9 mouse cellular contexts compared by ENCODE assay signal in the genomic region with DNA sequence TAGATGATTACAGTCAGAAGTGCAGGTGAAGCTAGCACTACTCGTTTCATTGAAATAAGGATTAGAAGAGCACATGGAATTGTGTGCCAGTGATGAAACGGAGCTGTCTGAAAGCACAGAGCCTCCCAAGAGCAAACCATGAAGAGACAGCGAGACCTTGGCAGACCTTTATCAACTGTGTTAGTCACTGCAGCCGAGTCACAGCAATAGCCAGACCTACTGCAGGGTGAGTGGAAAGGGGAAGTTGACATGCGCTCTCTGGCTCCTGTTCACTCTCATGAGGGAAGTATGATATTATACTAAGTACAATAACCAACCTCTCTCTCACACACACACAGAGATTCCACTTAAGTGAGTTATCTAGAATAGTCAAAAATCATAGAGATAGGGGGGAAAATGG. TPM values are rescaled to one million over a fixed set of nuclear protein-coding genes. Genes with fewer than 3 reads are reported as not detected.
DNase-seq lines count a peak whose midpoint lies in the region; ATAC-seq and TF ChIP-seq lines count a peak whose summit lies in the region.
"Had no signal": no experiment of that assay in that cellular context is flagged by ENCODE, and none has a peak within 500 bp of the region (broad histone marks: within the 10 kb centered on the region; RNA-seq: fewer than 3 reads in every experiment).

No protein-coding gene starts in this region.

- DNase-seq in A20 (ENCODE audit: low read depth, low spot score) (peak; percentile 80), G1E (ENCODE audit: low spot score) (peak; percentile 82)
- peak; percentile 51 for DNase-seq in heart, postnatal 4 days
- DNase-seq in ovary, adult 18-20 months (ENCODE audit: low spot score): no peak
- DNase-seq in kidney, adult 2 months: no peak
- DNase-seq: gastrocnemius, adult 2 months had no signal

- H3K4me2 ChIP-seq in forebrain, embryonic 13.5 days: no peak overlapping the region
- H3K4me2 ChIP-seq: neural tube, embryonic 13.5 days had no signal

- H3K27ac ChIP-seq in kidney, adult 2 months (ENCODE audit: insufficient read depth, low read depth, low read length): no peak overlapping the region
- H3K27ac ChIP-seq in forebrain, embryonic 13.5 days: no peak overlapping the region
- H3K27ac ChIP-seq: gastrocnemius, adult 2 months; neural tube, embryonic 13.5 days had no signal

- WGBS in kidney, adult 2 months: 79% methylated on average over 5 of the region's 5 CpGs
- 88% methylated on average over 5 of the region's 5 CpGs for WGBS in forebrain, embryonic 13.5 days

- peaks cover 83% of the 10 kb centered on the region for H3K36me3 ChIP-seq in G1E (replicated peaks)
- H3K36me3 ChIP-seq in kidney, adult 2 months (ENCODE audit: control insufficient read depth, insufficient read depth, low read length): peaks cover 1% of the 10 kb centered on the region; the same call in 1 of the 2 replicates
- H3K36me3 ChIP-seq in forebrain, embryonic 13.5 days (ENCODE audit: poor library complexity, severe bottlenecking): peaks cover 55% of the 10 kb centered on the region

- H3K4me1 ChIP-seq in G1E (ENCODE audit: insufficient read depth, low read depth, low read length): peaks cover 27% of the 10 kb centered on the region
- H3K4me1 ChIP-seq in kidney, adult 2 months (ENCODE audit: control insufficient read depth, insufficient read depth, low read length): no peaks in the 10 kb centered on the region
- 0 out of 2 replicates have a peak, but pooled peaks cover under 1% of the 10 kb centered on the region for H3K4me1 ChIP-seq in forebrain, embryonic 13.5 days

- TF ChIP-seq POLR2A in kidney, adult 2 months (IDR thresholded peaks at IDR 0.05; ENCODE audit: low read depth, low read length): no peak

- H3K9me3 ChIP-seq in G1E (replicated peaks): no peaks in the 10 kb centered on the region
- H3K9me3 ChIP-seq in forebrain, embryonic 13.5 days (replicated peaks): no peaks in the 10 kb centered on the region
- H3K9me3 ChIP-seq: neural tube, embryonic 13.5 days had no signal

- no peak for TF ChIP-seq CTCF in G1E (IDR thresholded peaks at IDR 0.05; ENCODE audit: low read depth, low read length)
- TF ChIP-seq CTCF in kidney, adult 2 months (conservative IDR thresholded peaks at IDR 0.05; ENCODE audit: insufficient read depth, insufficient read length, low read depth, low read length): no peak

- H3K27me3 ChIP-seq in G1E (ENCODE audit: insufficient read depth, low read length): no peaks in the 10 kb centered on the region
- H3K27me3 ChIP-seq in kidney, adult 2 months (replicated peaks; ENCODE audit: control insufficient read depth, insufficient read depth, low read length): no peaks in the 10 kb centered on the region
- no peaks in the 10 kb centered on the region for H3K27me3 ChIP-seq in forebrain, embryonic 13.5 days
- H3K27me3 ChIP-seq: neural tube, embryonic 13.5 days had no signal

- no peak overlapping the region for H3K9ac ChIP-seq in forebrain, embryonic 13.5 days
- H3K9ac ChIP-seq: neural tube, embryonic 13.5 days had no signal

- no peak overlapping the region; the same call in 1 of the 2 replicates for H3K4me3 ChIP-seq in G1E (ENCODE audit: low read depth, low read length)
- H3K4me3 ChIP-seq in kidney, adult 2 months (ENCODE audit: insufficient read depth, low read depth, low read length): no peak overlapping the region
- no peak overlapping the region for H3K4me3 ChIP-seq in forebrain, embryonic 13.5 days
- H3K4me3 ChIP-seq: gastrocnemius, adult 2 months; neural tube, embryonic 13.5 days had no signal

- ATAC-seq in G1E (ENCODE audit: extremely low read depth, insufficient number of reproducible peaks, low FRiP score, poor library complexity, severe bottlenecking): peak; percentile 73
- peak; percentile 100 for ATAC-seq in common myeloid progenitor, adult 5-6 weeks (replicated peaks; ENCODE audit: low read depth, poor library complexity, severe bottlenecking)
- ATAC-seq in forebrain, embryonic 13.5 days: no peak

RNA-seq across cellular contexts. Expression of a gene that starts 7.9 kb away (rescaled TPM):
- total RNA-seq in G1E (2014; fragmentation: Nextera tagmentation) (16.7 and 18.6 TPM in 2 replicates), G1E (2017) (18.2 and 19.1 TPM in 2 replicates)
- 6.2 and 7.3 TPM in 2 replicates for polyA plus RNA-seq in G1E (2012)
- 21.0 and 22.9 TPM in 2 replicates for total RNA-seq in common myeloid progenitor, adult 5-6 weeks (2017)
- 10 to 100 TPM; 29.1 to 31.4 TPM for total RNA-seq in heart, postnatal 4 days (2021)
- 6.3 and 6.6 TPM in 2 replicates for polyA plus RNA-seq in kidney, adult 2 months (2012; rRNA removed)
- polyA plus RNA-seq in forebrain, embryonic 13.5 days (2015; fragmentation: Nextera tagmentation; extraction: Ambion mirVana): 12.9 and 13.4 TPM in 2 replicates

RNA-seq across cellular contexts. Expression of a gene that starts 8.0 kb away (rescaled TPM):
- total RNA-seq in G1E (2014; fragmentation: Nextera tagmentation) (72.8 and 76.8 TPM in 2 replicates), G1E (2017) (32.4 and 32.8 TPM in 2 replicates)
- polyA plus RNA-seq in G1E (2012): 2.3 and 4.2 TPM in 2 replicates
- total RNA-seq in common myeloid progenitor, adult 5-6 weeks (2017): 20.3 and 25.6 TPM in 2 replicates
- total RNA-seq in heart, postnatal 4 days (2021): 10 to 100 TPM; 10.9 to 11.3 TPM
- polyA plus RNA-seq in kidney, adult 2 months (2012; rRNA removed): 5.7 and 5.9 TPM in 2 replicates
- 13.9 and 14.3 TPM in 2 replicates for polyA plus RNA-seq in forebrain, embryonic 13.5 days (2015; fragmentation: Nextera tagmentation; extraction: Ambion mirVana)

Comparison
In these comparisons a context has a peak if more than half of its experiments do, and no peak if none do; other contexts are left out.
1. DNase-seq: peak in A20 (single experiment), G1E (single experiment) and heart, postnatal 4 days (single experiment); none in ovary, adult 18-20 months (single experiment) and kidney, adult 2 months (single experiment).